Mouse (Mus musculus) cerebellum, adult 2 months (tissue): ENCODE results near the gene Snd1.

Experiments used
- CTCF ChIP-seq: fragments of 200-500 bp; IDR thresholded peaks from 2 replicates; pipeline ENCODE4 v1.5.1; 2011; ENCODE audit warnings: low read depth, mild to moderate bottlenecking, control low read depth, low read length, moderate library complexity, borderline replicate concordance; ENCODE audit not compliant: insufficient read depth
- POLR2A ChIP-seq: fragments of 200-500 bp; IDR thresholded peaks from 2 replicates; pipeline ENCODE4 v1.6.1; 2011; ENCODE audit warnings: low read length, control low read depth, borderline replicate concordance; ENCODE audit not compliant: insufficient read depth

- no peak for TF ChIP-seq POLR2A
- no peak for TF ChIP-seq CTCF
Measured at GRCm38 (mm10) chr6:28947254-28947653, 472.3 kb downstream of the Snd1 start.
